Mouse (Mus musculus) erythroblast, embryonic 14.5 days (primary cell): ENCODE data around the gene Fbxl13.

Experiments used
- GATA1 ChIP-seq: IDR thresholded peaks from 2 replicates; pipeline ENCODE4 v1.6.1; 2012; ENCODE audit warnings: low read length, inconsistent platforms, mixed read lengths
- TAL1 ChIP-seq: IDR thresholded peaks from 3 replicates; pipeline ENCODE4 v1.6.1; 2012; ENCODE audit warnings: low read length, inconsistent platforms, mixed read lengths

- TF ChIP-seq GATA1: no peak
- no peak for TF ChIP-seq TAL1
Observed at GRCm38 (mm10) chr5:21438428-21438827, 207.0 kb downstream of the Fbxl13 start.
